Mouse (Mus musculus): ENCODE results near the gene Dennd1a.

Gene Dennd1a

GRCm38 (mm10) chr2:38286733-38287551 is at the start of gene Dennd1a:
Gene Dennd1a, minus strand, starts transcription at chr2:38287390.
- DNase-seq = peak; percentile 94

GRCm38 (mm10) chr2:38336606-38337005 is 49.4 kb upstream of the Dennd1a start:
- peak; percentile 21 for DNase-seq

- no peak for DNase-seq
Measured at GRCm38 (mm10) chr2:38333586-38334119, 46.5 kb upstream of the Dennd1a start.

GRCm38 (mm10) chr2:38326671-38327070 is 39.5 kb upstream of the Dennd1a start:
- DNase-seq = no peak

GRCm38 (mm10) chr2:38323380-38323779 is 36.2 kb upstream of the Dennd1a start:
- no peak for DNase-seq

GRCm38 (mm10) chr2:38320911-38321310 is 33.7 kb upstream of the Dennd1a start:
- DNase-seq = no peak

GRCm38 (mm10) chr2:38319086-38319485 is 31.9 kb upstream of the Dennd1a start:
- DNase-seq = no peak

- no peak for DNase-seq
Measured at GRCm38 (mm10) chr2:38313399-38313798, 26.2 kb upstream of the Dennd1a start.

GRCm38 (mm10) chr2:38312921-38313320 is 25.7 kb upstream of the Dennd1a start:
- no peak for DNase-seq

GRCm38 (mm10) chr2:38305152-38305551 is 18.0 kb upstream of the Dennd1a start:
- no peak for DNase-seq

- DNase-seq = no peak
Measured at GRCm38 (mm10) chr2:38300941-38301340, 13.8 kb upstream of the Dennd1a start.

GRCm38 (mm10) chr2:38295939-38296338 is 8.7 kb upstream of the Dennd1a start:
- no peak for DNase-seq

GRCm38 (mm10) chr2:38291526-38291925 is 4.3 kb upstream of the Dennd1a start:
- no peak for DNase-seq

GRCm38 (mm10) chr2:38288226-38288625 is 1.0 kb upstream of the Dennd1a start:
- DNase-seq = no peak

GRCm38 (mm10) chr2:38286433-38286732 is 807 bp downstream of the Dennd1a start:
- no peak for DNase-seq

- peak; percentile 17 for DNase-seq
Measured at GRCm38 (mm10) chr2:38285781-38286432, 1.3 kb downstream of the Dennd1a start.

- peak; percentile 15 for DNase-seq
Measured at GRCm38 (mm10) chr2:38283961-38284360, 3.2 kb downstream of the Dennd1a start.

- DNase-seq = no peak
Measured at GRCm38 (mm10) chr2:38280376-38280775, 6.8 kb downstream of the Dennd1a start.

- no peak for DNase-seq
Measured at GRCm38 (mm10) chr2:38274973-38275372, 12.2 kb downstream of the Dennd1a start.

- DNase-seq = no peak
Measured at GRCm38 (mm10) chr2:38263653-38264052, 23.5 kb downstream of the Dennd1a start.

GRCm38 (mm10) chr2:38259052-38259451 is 28.1 kb downstream of the Dennd1a start:
- DNase-seq = no peak

- DNase-seq = no peak
Measured at GRCm38 (mm10) chr2:38237616-38238015, 49.6 kb downstream of the Dennd1a start.

GRCm38 (mm10) chr2:38235593-38235992 is 51.6 kb downstream of the Dennd1a start:
- no peak for DNase-seq

- peak; percentile 9 for DNase-seq
Measured at GRCm38 (mm10) chr2:38229882-38230281, 57.3 kb downstream of the Dennd1a start.
